8 mouse cellular contexts compared by ENCODE assay signal in genomic region chr11:119355443-119356385, GRCm38 (mm10). TPM values are rescaled to one million over a fixed set of nuclear protein-coding genes. Genes with fewer than 3 reads are reported as not detected.
A peak's percentile ranks its signal among the peaks of the same experiment; 100 is the strongest.
DNase-seq lines count a peak whose midpoint lies in the region; ATAC-seq lines count a peak whose summit lies in the region.

Gene Sgsh (minus strand): TSS chr11:119355536.
Gene Slc26a11 (plus strand): TSS chr11:119355557.

- peak; percentile 96 for ATAC-seq in intestine, embryonic 14.5 days (replicated peaks; ENCODE audit: low FRiP score, low TSS enrichment, low read depth)
- ATAC-seq in megakaryocyte-erythroid progenitor cell, adult 5-6 weeks (replicated peaks; ENCODE audit: low FRiP score, low TSS enrichment, poor library complexity, severe bottlenecking): peak; percentile 64

- H3K27ac ChIP-seq in intestine, embryonic 14.5 days (ENCODE audit: low read depth): peak within 1 kb of the TSS; percentile 43

- peak within 1 kb of the TSS; percentile 79 for H3K4me2 ChIP-seq in intestine, embryonic 14.5 days (ENCODE audit: low read length)

- H3K27me3 ChIP-seq in intestine, embryonic 14.5 days (replicated peaks; ENCODE audit: control insufficient read depth, insufficient read depth, low read length): no peaks in the 10 kb centered on the region

- under 1% methylated on average over 40 of the region's 40 CpGs for WGBS in intestine, embryonic 14.5 days

- intact Hi-C loops in gastrocnemius, postnatal 36 days (cut with DNase I): no loop called here
- intact Hi-C loops in left cerebral cortex, postnatal 14 days (cut with DNase I): no loop called here

- peak within 1 kb of the TSS; percentile 74 for H3K4me3 ChIP-seq in intestine, embryonic 14.5 days (ENCODE audit: low read depth, low read length)

- H3K36me3 ChIP-seq in intestine, embryonic 14.5 days (ENCODE audit: control insufficient read depth, insufficient read depth, low read length): peaks cover 6% of the 10 kb centered on the region; the same call in 1 of the 2 replicates

- H3K9ac ChIP-seq in intestine, embryonic 14.5 days (ENCODE audit: low read length): peak within 1 kb of the TSS; percentile 70

- H3K4me1 ChIP-seq in intestine, embryonic 14.5 days (replicated peaks; ENCODE audit: control insufficient read depth, insufficient read depth, low read length): peaks cover 12% of the 10 kb centered on the region

- H3K9me3 ChIP-seq in intestine, embryonic 14.5 days (ENCODE audit: control insufficient read depth, low read length): no peaks in the 10 kb centered on the region

- DNase-seq in adrenal gland, adult 8-10 months: peak; percentile 85
- DNase-seq in embryo, embryonic 11.5 days (ENCODE audit: low read depth, low spot score): peak; percentile 71
- DNase-seq in gastrocnemius, postnatal 36 days: peak; percentile 84 to 89
- DNase-seq in intestine, embryonic 14.5 days (ENCODE audit: low spot score): peak; percentile 93
- DNase-seq in left cerebral cortex, postnatal 14 days (ENCODE audit: low spot score in 2 of 2): peak; percentile 73
- DNase-seq in right cerebral cortex, postnatal 14 days: peak; percentile 77
- peak; percentile 85 to 91 for DNase-seq in urinary bladder, postnatal 36 days (ENCODE audit: low spot score in 2 of 2)

RNA-seq across cellular contexts. Expression of gene Sgsh, which starts in this region (rescaled TPM):
- 10 to 100 TPM; 21.9 to 28.3 (median 24.9) TPM for total RNA-seq in adrenal gland, adult 8-10 months (2022)
- 1 to 10 TPM; 2.9 to 3.6 TPM for total RNA-seq in gastrocnemius, postnatal 36 days (2021)
- polyA plus RNA-seq in intestine, embryonic 14.5 days (2014; fragmentation: Nextera tagmentation; extraction: Ambion mirVana): 7.5 and 7.9 TPM in 2 replicates
- total RNA-seq in left cerebral cortex, postnatal 14 days (2021): 1 to 10 TPM; 3.5 to 4.3 TPM
- total RNA-seq in megakaryocyte-erythroid progenitor cell, adult 5-6 weeks (2014; fragmentation: Nextera tagmentation): 6.3 and 11.9 TPM in 2 replicates
- 3.6 and 5.1 TPM in 2 replicates for total RNA-seq in megakaryocyte-erythroid progenitor cell, adult 5-6 weeks (2017)

RNA-seq across cellular contexts. Expression of gene Slc26a11, which starts in this region (rescaled TPM):
- total RNA-seq in adrenal gland, adult 8-10 months (2022): 10 to 100 TPM in 2 of 4 experiments, 1 to 10 TPM in 2; 9.0 to 10.2 (median 9.9) TPM
- total RNA-seq in gastrocnemius, postnatal 36 days (2021): 1 to 10 TPM; 3.0 to 3.2 TPM
- polyA plus RNA-seq in intestine, embryonic 14.5 days (2014; fragmentation: Nextera tagmentation; extraction: Ambion mirVana): 8.4 and 9.9 TPM in 2 replicates
- 1 to 10 TPM; 3.5 to 5.4 TPM for total RNA-seq in left cerebral cortex, postnatal 14 days (2021)
- 1.7 and 4.4 TPM in 2 replicates for total RNA-seq in megakaryocyte-erythroid progenitor cell, adult 5-6 weeks (2014; fragmentation: Nextera tagmentation)
- 0.65 and 1.5 TPM in 2 replicates for total RNA-seq in megakaryocyte-erythroid progenitor cell, adult 5-6 weeks (2017)

Comparison
In these comparisons a context has a peak if more than half of its experiments do, and no peak if none do; other contexts are left out.
1. Peak in every context shown above with its lines: DNase-seq, ATAC-seq, H3K4me3 ChIP-seq and H3K27ac ChIP-seq.